Mouse (Mus musculus): ENCODE measurements around the gene Cfb. TPM values are rescaled to one million over a fixed set of nuclear protein-coding genes. Genes with fewer than 3 reads are reported as not detected.
"Not testable (repeated sequence)": the region's sequence is repeated elsewhere in the genome, so short reads cannot be mapped to it uniquely, and the experiment has no call there.

Cfb gene
- total RNA-seq, 2 experiments from 2014 or later, result 0.51 to 0.62 TPM

DNA sequence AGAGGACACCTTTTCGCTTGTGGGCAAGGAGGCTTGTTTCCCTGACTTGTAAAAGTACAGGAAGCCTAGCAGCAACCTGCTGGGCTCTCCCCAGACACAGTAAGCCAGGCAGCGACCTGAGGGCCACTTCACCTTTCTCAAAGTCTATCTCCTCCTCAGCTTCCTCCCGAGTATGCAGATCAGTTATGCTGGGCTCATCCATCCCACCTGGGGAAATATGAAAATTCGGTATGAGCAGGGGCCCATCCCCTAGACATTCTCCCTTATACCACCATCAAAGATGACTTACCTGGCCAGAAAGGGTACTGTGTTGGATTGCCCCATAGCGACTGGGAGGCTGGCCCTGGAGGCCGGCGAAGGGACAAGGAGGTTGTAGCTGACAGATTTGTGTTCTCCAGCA is 14.7 kb downstream of the Cfb start:
- peak in 1 of 2 experiments; percentile 11 for DNase-seq (ENCODE audit: extremely low spot score in 1 of 2, low spot score in 2 of 2)
- intact Hi-C loops (cut with DNase I), result no loop called here

DNA sequence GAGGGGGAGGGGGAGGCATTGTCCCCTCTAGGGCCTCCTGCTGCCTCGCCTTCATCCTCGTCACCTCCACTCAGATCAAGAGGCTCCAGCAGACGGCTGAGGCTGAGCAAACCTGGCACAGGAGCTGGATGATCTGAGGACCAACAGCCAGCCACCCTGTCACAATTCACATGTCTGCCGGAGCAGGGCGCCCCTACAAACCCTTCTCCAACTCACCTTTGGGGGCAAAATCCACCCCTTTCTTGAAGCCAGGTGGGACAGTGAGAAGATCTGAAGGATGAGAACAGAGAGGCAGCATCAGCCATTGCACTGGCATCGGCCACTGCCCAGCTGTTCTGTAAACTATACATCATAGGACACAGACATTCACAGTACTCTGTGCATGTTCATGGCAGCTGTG is 15.1 kb downstream of the Cfb start:
- intact Hi-C loops (cut with DNase I), result no loop called here
- peak in 1 of 2 experiments; percentile 22 for DNase-seq (ENCODE audit: extremely low spot score in 1 of 2, low spot score in 2 of 2)

DNA sequence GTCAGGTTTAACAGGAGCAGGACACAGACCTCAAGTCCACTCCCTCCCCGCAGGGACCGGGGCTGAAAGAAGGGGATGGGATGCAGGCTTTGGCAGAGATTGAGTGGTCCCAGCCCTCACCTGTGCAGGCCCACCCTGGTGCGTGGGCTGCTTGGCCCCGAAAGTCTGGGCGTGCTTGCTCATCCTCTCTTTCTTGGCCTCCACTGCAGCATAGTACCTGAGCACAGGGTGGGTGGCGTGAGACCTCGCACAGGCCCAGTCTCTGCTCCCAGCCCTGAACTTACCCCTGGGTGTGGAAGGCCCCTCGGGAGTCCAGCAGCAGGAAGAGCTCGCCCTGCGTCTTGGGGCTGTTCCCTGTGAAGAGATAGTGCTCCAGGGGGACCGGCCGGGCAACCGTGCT is 17.4 kb downstream of the Cfb start:
- intact Hi-C loops (cut with DNase I), result no loop called here
- peak in 1 of 2 experiments; percentile 20 for DNase-seq (ENCODE audit: extremely low spot score in 1 of 2, low spot score in 2 of 2)

DNA sequence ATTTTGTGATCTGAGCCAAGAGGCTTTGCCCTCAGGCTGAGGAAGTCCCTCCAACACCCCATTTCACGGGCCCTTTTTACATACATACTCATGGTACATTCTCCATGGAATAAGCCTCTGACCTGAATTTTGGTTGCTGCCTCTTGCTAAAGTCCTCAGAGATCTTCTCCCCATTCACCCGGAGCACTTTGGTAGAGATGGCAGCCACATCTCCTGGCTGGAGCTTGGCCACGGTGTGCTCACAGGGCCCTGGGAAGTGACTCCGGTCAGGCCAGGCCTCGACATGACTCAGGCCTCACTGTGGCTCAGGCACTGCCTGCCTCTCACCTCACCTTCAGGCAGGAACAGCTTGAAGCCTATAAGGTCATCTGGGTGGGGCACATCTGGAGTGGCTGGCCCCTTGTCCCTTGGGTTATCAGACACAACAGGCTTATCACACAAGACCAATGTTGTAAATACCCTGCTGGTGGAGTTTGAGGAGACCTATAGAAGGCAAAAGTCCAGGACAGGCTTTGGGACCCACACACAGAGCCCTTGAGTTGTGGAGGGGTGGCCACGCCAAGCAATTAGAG is 21.5 kb downstream of the Cfb start:
- DNase-seq (ENCODE audit: extremely low spot score in 1 of 2, low spot score in 2 of 2), result no peak
- intact Hi-C loops (cut with DNase I), result no loop called here

DNA sequence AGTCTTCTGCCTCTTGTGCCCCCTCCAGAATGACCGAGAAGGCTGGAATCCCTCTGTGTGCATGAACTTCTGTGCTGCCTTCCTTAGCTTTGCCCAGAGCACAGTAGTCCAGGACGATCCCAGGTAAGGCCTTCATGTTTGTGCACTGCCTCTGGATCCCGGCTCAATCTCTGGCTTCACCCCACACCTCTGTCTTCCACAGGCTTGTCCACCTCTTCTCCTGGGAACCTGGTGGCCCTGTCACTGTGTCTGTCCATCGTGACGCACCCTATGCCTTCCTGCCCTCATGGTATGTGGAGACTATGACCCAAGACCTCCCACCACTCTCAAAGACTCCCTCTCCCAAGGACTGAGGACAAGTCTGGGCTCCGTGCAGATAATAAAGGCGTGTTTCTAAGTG is 23.5 kb downstream of the Cfb start:
- intact Hi-C loops (cut with DNase I), result loop anchor here (5.0 kb wide), 1 partner anchor 186 kb away; no protein-coding TSS in a partner anchor
- no peak for DNase-seq (ENCODE audit: extremely low spot score in 1 of 2, low spot score in 2 of 2)

DNA sequence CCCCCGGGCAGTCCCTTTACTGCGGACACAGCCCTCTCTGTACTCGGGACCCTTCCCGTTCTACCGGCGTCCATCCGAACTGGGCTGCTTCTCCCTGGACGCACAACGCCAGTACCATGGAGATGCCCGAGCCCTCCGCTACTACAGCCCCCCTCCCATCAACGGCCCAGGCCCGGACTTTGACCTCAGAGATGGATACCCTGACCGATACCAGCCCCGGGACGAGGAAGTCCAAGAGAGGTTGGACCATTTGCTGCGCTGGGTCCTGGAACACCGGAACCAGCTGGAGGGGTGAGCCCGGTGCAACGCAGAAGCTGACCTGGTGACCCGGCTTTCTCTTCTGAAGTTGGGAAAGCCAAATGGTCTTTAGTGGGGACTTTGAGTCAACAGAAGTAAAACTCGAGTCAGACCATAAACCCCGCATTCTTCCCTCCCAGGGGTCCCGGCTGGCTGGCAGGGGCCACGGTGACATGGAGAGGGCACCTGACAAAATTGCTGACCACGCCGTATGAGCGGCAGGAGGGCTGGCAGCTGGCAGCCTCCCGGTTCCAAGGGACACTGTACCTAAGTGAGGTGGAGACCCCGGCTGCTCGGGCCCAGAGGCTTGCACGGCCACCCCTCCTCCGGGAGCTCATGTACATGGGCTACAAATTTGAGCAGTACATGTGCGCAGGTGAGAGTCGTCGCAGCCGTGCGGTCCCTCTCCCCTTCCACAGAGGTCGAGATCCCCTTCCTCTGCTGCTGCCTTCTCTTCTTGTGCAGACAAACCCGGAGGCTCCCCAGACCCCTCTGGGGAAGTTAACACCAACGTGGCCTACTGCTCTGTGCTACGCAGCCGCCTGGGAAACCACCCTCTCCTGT is 24.6 kb downstream of the Cfb start:
- intact Hi-C loops (cut with DNase I), result loop anchor here (5.0 kb wide), 1 partner anchor 185 kb away; no protein-coding TSS in a partner anchor

DNA sequence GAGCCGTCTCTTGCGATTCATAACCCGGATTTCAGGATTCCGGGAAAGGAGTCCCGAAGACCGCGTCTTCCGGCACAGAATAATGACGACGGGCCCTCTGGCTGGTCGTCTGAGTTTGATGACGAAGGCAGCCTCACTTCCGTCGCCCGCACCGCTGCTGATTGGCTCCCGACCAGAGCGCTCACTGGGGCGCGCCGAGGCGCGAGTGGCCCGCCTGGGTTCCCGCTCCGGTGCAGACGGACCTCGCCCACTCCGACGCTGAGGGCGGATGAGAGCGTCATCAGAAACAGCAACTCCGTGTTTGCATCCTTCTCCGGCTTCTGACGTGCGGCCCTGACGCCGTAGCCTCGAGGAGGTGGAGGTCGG is 25.5 kb downstream of the Cfb start, which contains the start of the genes Stk19 and Dxo:
TSS of gene Stk19 (minus strand) at position 90 of the 366 bp plus-strand sequence.
TSS of gene Dxo (plus strand) at position 164 of the 366 bp plus-strand sequence.
- intact Hi-C loops (cut with DNase I), result loop anchor here (5.0 kb wide), 1 partner anchor 185 kb away; no protein-coding TSS in a partner anchor
- DNase-seq (ENCODE audit: extremely low spot score in 1 of 2, low spot score in 2 of 2), result peak; percentile 97 to 98

More for the DNA sequence above, 24.6 kb downstream of the Cfb start:
- DNase-seq (ENCODE audit: extremely low spot score in 1 of 2, low spot score in 2 of 2), result peak in 1 of 2 experiments; percentile 53

DNA sequence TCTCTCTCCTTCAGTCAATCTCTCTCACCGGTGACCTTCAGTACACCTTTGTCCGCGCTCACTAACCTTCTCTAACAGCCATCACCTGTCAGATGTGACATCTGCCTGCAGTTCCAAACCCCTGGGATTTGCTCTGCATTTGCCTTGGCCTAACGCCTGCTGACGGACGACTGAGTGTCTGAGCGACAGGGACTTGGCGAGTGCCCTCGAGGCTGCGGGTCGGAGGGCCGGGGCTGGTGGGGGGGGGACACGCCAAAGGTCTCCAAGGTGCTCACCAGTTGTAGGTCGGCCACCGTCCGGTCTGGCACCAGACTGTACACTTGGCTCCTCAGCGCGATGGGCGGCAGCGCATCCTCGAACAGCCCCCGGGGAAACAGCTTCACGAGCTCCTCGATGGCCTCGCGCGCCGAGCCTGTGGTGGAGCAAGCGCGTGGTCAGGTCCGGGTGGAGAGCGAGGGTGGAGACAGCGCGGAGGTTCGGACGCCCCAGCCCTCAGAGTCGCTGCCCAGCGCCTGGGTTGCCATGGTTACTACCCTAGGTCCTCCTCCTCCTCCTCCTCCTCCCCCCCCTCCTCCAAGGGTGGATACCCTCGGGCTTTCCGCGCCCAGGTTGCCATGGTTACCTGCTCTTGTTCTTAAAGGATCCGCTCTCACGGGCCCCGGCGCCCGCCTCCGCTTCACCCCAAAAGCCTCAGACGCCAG is 26.0 kb downstream of the Cfb start:
- no peak for DNase-seq (ENCODE audit: extremely low spot score in 1 of 2, low spot score in 2 of 2)
- intact Hi-C loops (cut with DNase I), result loop anchor here (5.0 kb wide), 1 partner anchor 184 kb away; no protein-coding TSS in a partner anchor

DNA sequence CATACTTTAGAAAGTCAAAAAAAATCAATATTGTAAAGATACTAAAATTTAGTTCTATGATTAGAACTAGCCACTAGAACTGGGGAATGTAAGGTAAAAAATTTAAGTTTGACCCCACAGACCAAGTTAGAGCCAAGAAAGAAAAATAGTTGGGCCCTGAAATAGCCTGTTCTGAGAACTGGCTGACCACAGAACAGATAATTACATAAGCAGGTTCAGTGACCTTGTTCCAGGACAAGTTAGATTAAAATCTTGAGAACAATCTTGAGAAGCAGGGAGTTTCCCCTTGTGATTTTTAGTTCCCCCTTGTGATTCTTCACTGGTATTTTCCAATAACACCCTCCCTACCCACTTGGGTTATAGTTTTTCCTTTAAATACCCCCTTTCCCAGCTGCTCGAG is 31.5 kb downstream of the Cfb start:
- intact Hi-C loops (cut with DNase I); DNase-seq (ENCODE audit: extremely low spot score in 1 of 2, low spot score in 2 of 2): not testable (repeated sequence)

DNA sequence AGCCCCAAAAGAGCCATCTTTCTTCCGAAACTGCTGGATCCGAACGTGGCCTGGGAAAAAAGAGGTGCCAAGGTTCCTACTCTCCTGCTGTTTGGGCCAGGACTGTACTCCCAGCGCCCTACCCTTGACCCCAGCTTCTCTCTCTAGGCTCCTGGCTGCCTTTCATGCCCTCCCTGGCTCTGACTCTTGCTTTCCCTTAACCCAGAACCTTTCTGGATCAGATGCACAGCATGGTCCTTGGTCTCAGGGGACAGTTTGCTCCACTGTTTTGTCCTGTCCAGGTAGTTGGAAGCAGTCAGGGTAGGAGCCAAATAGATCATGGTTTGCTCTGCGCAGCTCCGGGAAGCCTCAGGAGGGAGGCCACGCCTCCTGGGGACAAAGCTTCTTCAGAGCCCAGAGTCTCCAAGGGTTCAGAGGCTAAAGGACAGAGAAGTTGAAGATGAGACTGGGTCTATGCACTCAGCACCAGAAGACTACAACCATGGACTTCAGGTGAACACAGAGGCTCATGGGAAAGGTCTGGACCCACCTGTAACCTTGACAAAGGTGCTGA is 47.4 kb downstream of the Cfb start:
- no peak for DNase-seq (ENCODE audit: extremely low spot score in 1 of 2, low spot score in 2 of 2)
- intact Hi-C loops (cut with DNase I), result loop anchor here (5.0 kb wide), 1 partner anchor 83 kb away; no protein-coding TSS in a partner anchor

DNA sequence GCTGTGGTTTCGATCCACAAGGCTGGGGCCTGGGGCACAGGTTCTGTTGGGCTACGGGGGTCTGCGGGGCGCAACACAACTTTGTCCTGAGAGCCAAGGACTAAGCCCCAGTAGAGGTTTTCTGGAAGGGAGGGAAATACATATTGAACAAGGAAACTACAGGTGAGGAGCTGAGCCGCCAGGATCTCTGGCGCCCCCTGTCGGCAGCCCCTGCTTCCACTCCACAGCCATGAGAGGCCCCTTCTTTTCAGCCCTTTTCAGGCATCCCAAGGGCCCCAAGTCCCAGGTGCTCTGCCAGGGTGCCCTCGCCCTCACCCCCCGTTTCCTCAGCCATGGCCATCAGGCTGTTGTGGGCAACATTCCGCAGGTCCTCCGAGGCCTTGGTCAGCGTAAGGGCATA is 48.6 kb downstream of the Cfb start:
- intact Hi-C loops (cut with DNase I), result loop anchor here (5.0 kb wide), 1 partner anchor 81 kb away; no protein-coding TSS in a partner anchor
- not testable (repeated sequence) for DNase-seq (ENCODE audit: extremely low spot score in 1 of 2, low spot score in 2 of 2)

DNA sequence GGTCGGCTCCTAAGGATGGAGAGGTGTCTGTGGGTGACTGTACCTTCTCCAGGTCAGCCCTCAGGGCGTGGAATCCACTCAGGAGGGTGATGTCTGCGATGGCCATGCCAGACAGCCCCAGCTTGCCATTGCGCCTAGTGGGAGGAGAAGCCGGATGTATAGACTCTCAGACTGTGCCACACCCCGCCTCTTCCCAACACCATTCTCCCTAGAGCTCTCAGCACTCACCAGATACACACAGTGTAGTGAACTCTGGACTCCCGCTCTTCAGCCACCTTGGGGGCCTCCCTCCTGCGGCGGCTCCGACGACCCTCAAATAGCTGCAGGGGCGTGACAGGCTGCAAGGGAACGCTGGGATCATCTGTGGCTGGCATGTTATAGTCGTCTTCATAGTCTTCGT is 51.0 kb downstream of the Cfb start:
- DNase-seq (ENCODE audit: extremely low spot score in 1 of 2, low spot score in 2 of 2), result no peak
- intact Hi-C loops (cut with DNase I), result loop anchor here (5.0 kb wide), 1 partner anchor 79 kb away; no protein-coding TSS in a partner anchor

DNA sequence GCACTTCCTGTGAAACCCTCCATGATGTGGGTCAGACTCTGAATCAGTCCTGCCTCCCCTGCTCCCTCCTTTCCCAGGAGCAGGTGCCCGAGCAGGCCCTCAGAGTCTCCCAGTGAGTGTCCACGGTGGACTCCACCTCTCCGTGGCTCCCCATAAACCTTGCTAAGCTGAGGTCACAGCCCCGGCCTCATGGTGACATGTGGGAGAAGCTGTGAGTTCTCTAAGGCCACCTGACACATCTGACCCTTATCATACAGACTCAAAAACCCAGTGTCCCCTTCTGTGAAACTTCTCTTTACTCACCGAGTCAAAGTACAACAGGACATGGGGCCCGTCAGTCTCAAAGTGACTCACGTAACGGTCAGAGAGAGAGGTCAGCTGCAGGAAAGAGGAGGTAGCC is 51.5 kb downstream of the Cfb start:
- intact Hi-C loops (cut with DNase I), result loop anchor here (5.0 kb wide), 1 partner anchor 79 kb away; no protein-coding TSS in a partner anchor

DNA sequence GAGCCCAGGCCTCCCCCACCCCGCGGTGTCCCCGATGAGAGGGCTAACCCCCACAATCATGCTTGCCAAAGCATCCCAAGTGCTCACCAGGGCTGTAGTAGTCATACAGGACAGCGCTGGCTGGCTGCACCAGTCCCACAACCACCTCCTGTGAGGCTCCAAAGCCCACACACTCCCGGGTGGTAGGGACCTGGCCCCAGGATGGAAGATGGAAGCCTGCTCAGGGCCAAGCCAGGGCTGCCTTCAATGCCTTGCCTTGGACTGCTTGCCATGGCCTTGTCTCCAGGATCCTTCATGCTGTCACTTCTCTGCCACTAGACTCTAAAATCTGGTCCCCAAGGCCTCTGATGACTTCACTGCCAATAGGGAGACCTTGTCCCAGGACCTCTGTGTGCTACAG is 51.9 kb downstream of the Cfb start:
- intact Hi-C loops (cut with DNase I), result loop anchor here (5.0 kb wide), 1 partner anchor 78 kb away; no protein-coding TSS in a partner anchor
- DNase-seq (ENCODE audit: extremely low spot score in 1 of 2, low spot score in 2 of 2), result not testable (repeated sequence)

More for the DNA sequence above, 51.5 kb downstream of the Cfb start:
- DNase-seq (ENCODE audit: extremely low spot score in 1 of 2, low spot score in 2 of 2), result not testable (repeated sequence)

DNA sequence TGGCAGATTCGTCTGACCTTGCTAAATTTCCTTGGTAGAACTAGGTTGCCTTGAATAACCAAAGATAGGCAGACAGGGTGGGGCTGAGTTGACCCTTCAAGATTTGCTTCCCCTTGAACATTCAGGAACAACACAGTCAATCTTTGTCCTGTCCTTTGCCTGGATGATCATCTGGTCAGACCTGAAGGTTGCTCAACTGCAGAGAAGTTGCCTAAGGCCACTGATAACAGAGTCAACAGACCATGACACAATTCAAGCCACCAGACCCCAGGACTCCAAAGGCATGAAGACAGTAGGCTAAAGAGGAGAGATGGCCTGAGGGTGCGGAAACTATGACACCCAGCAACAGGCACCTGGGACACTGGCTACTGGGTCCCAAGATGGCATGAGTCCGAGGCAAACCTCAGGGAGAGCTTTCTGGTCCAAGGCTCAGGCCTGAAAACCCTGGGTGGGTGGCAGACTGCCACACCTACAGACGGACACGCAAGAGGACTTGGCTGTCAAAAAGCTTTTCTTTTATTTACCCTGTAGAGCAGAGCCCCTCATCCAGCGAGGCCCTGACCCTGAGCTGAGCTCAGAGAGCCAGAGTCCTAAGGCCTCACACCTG is 53.6 kb downstream of the Cfb start:
- intact Hi-C loops (cut with DNase I), result no loop called here
- no peak for DNase-seq (ENCODE audit: extremely low spot score in 1 of 2, low spot score in 2 of 2)

DNA sequence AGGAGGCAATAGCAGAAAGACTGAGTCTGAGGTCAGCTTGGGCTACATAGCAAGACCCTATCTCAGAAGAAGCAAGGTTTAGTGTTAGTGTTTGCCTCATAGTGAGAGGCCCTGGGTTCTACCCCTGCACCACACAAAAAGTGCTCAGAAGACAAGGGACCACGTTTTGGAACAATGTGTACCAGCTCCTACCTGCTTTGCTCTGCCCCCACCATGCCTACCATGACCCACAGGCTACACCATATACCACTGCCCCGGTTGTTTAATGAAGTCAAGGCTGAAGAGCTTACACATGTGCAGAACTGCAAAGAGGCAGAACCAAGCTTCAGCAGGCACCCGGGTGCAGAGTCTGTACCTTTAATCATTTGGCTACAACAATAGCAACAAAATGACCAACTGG is 55.1 kb downstream of the Cfb start:
- no peak for DNase-seq (ENCODE audit: extremely low spot score in 1 of 2, low spot score in 2 of 2)
- intact Hi-C loops (cut with DNase I), result no loop called here
